26 mouse cellular contexts compared by ENCODE assay signal in genomic region chr17:80998958-80999357, GRCm38 (mm10). TPM values are rescaled to one million over a fixed set of nuclear protein-coding genes. Genes with fewer than 3 reads are reported as not detected.
DNase-seq lines count a peak whose midpoint lies in the region; ATAC-seq and TF ChIP-seq lines count a peak whose summit lies in the region.
"Had no signal": no experiment of that assay in that cellular context is flagged by ENCODE, and none has a peak within 500 bp of the region (broad histone marks: within the 10 kb centered on the region; RNA-seq: fewer than 3 reads in every experiment).

No protein-coding gene starts in this region.

- DNase-seq in hindbrain, embryonic 11.5 days (ENCODE audit: low spot score), result no peak
- DNase-seq in lung, postnatal 14 days, result no peak
- DNase-seq in midbrain, embryonic 11.5 days (ENCODE audit: low spot score, missing footprints), result no peak
- no peak for DNase-seq in midbrain, postnatal 0 days (ENCODE audit: low spot score)
- DNase-seq in skeletal muscle tissue, adult 2 months (ENCODE audit: low read depth, low spot score), result peak; percentile 1
- no peak for DNase-seq in testis, postnatal 14 days (ENCODE audit: low spot score)
- DNase-seq: adrenal gland, adult 8-10 months; adrenal gland, postnatal 25 days; cerebellum, adult 11-12 months; cerebellum, adult 8-10 months; cerebellum, postnatal 10 days; cerebellum, postnatal 36 days; gastrocnemius, postnatal 25 days; heart, adult 18-20 months; heart, postnatal 10 days; heart, postnatal 36 days had no signal

- H3K4me3 ChIP-seq in hindbrain, embryonic 13.5 days, result no peak overlapping the region
- no peak overlapping the region for H3K4me3 ChIP-seq in hindbrain, embryonic 11.5 days (ENCODE audit: low read depth, low read length)
- no peak overlapping the region for H3K4me3 ChIP-seq in lung, embryonic 15.5 days
- H3K4me3 ChIP-seq in midbrain, embryonic 11.5 days (ENCODE audit: low read depth, low read length), result no peak overlapping the region
- H3K4me3 ChIP-seq in midbrain, postnatal 0 days (ENCODE audit: low read depth, low read length), result no peak overlapping the region
- H3K4me3 ChIP-seq: forebrain, embryonic 10.5 days; forebrain, embryonic 13.5 days; heart, embryonic 12.5 days; heart, embryonic 15.5 days; hindbrain, embryonic 10.5 days; hindbrain, embryonic 15.5 days had no signal

- no peak for TF ChIP-seq CTCF in midbrain, postnatal 0 days (IDR thresholded peaks at IDR 0.05)

- H3K4me1 ChIP-seq in hindbrain, embryonic 13.5 days (replicated peaks), result peaks cover 12% of the 10 kb centered on the region; the same call in 1 of the 2 replicates
- no peaks in the 10 kb centered on the region for H3K4me1 ChIP-seq in hindbrain, embryonic 11.5 days (replicated peaks; ENCODE audit: control insufficient read depth, insufficient read depth, low read length)
- peaks cover 26% of the 10 kb centered on the region; the same call in 1 of the 2 replicates for H3K4me1 ChIP-seq in lung, embryonic 15.5 days
- no peaks in the 10 kb centered on the region for H3K4me1 ChIP-seq in midbrain, embryonic 11.5 days (ENCODE audit: control insufficient read depth, insufficient read depth, low read length)
- H3K4me1 ChIP-seq in midbrain, postnatal 0 days (ENCODE audit: insufficient read depth, low read length), result no peaks in the 10 kb centered on the region
- H3K4me1 ChIP-seq: forebrain, embryonic 13.5 days had no signal

- H3K36me3 ChIP-seq in hindbrain, embryonic 13.5 days, result peaks cover 9% of the 10 kb centered on the region
- H3K36me3 ChIP-seq in hindbrain, embryonic 11.5 days (ENCODE audit: control insufficient read depth, insufficient read depth, low read length), result no peaks in the 10 kb centered on the region
- no peaks in the 10 kb centered on the region; the same call in 1 of the 2 replicates for H3K36me3 ChIP-seq in lung, embryonic 15.5 days
- H3K36me3 ChIP-seq in midbrain, embryonic 11.5 days (ENCODE audit: control insufficient read depth, insufficient read depth, low read length), result 0 out of 2 replicates have a peak, but pooled peaks cover 2% of the 10 kb centered on the region
- H3K36me3 ChIP-seq in midbrain, postnatal 0 days (ENCODE audit: insufficient read depth, low read length), result no peaks in the 10 kb centered on the region
- H3K36me3 ChIP-seq: forebrain, embryonic 10.5 days; heart, embryonic 12.5 days; heart, embryonic 15.5 days; hindbrain, embryonic 10.5 days had no signal

- peak; percentile 24; the same call in 1 of the 2 replicates for ATAC-seq in hindbrain, embryonic 13.5 days (ENCODE audit: low FRiP score)
- no peak for ATAC-seq in hindbrain, embryonic 11.5 days (ENCODE audit: low FRiP score)
- ATAC-seq in lung, embryonic 15.5 days (ENCODE audit: borderline replicate concordance, extremely low read depth, low FRiP score, low TSS enrichment), result no peak
- ATAC-seq in midbrain, embryonic 11.5 days (ENCODE audit: low FRiP score), result 0 out of 2 replicates have a peak, but pooled peaks have one; percentile 61
- ATAC-seq in midbrain, postnatal 0 days (ENCODE audit: low FRiP score), result no peak
- ATAC-seq: activated CD4-positive, CD25-positive, alpha-beta regulatory T cell, adult 4 months; forebrain, embryonic 13.5 days; forebrain, embryonic 16.5 days had no signal

- no peaks in the 10 kb centered on the region for H3K27me3 ChIP-seq in hindbrain, embryonic 13.5 days
- H3K27me3 ChIP-seq in hindbrain, embryonic 11.5 days (ENCODE audit: control insufficient read depth, insufficient read depth, low read length), result no peaks in the 10 kb centered on the region
- H3K27me3 ChIP-seq in lung, embryonic 15.5 days, result no peaks in the 10 kb centered on the region
- H3K27me3 ChIP-seq in midbrain, embryonic 11.5 days (ENCODE audit: control insufficient read depth, insufficient read depth, low read length), result no peaks in the 10 kb centered on the region
- no peaks in the 10 kb centered on the region for H3K27me3 ChIP-seq in midbrain, postnatal 0 days (ENCODE audit: insufficient read depth, low read length)
- H3K27me3 ChIP-seq: forebrain, embryonic 13.5 days; heart, embryonic 12.5 days; heart, embryonic 15.5 days; hindbrain, embryonic 15.5 days had no signal

- no peaks in the 10 kb centered on the region for H3K9me3 ChIP-seq in hindbrain, embryonic 13.5 days
- H3K9me3 ChIP-seq in hindbrain, embryonic 11.5 days (ENCODE audit: control insufficient read depth, low read length), result no peaks in the 10 kb centered on the region
- H3K9me3 ChIP-seq in lung, embryonic 15.5 days, result no peaks in the 10 kb centered on the region
- H3K9me3 ChIP-seq in midbrain, embryonic 11.5 days (ENCODE audit: control insufficient read depth, low read length), result no peaks in the 10 kb centered on the region
- no peaks in the 10 kb centered on the region for H3K9me3 ChIP-seq in midbrain, postnatal 0 days (ENCODE audit: low read length)
- H3K9me3 ChIP-seq: forebrain, embryonic 13.5 days; heart, embryonic 12.5 days; heart, embryonic 15.5 days; hindbrain, embryonic 10.5 days; hindbrain, embryonic 15.5 days had no signal

- no peak overlapping the region for H3K9ac ChIP-seq in hindbrain, embryonic 13.5 days
- H3K9ac ChIP-seq in hindbrain, embryonic 11.5 days (ENCODE audit: low read depth, low read length), result no peak overlapping the region
- no peak overlapping the region for H3K9ac ChIP-seq in lung, embryonic 15.5 days
- no peak overlapping the region for H3K9ac ChIP-seq in midbrain, embryonic 11.5 days (ENCODE audit: low read length)
- H3K9ac ChIP-seq in midbrain, postnatal 0 days (replicated peaks; ENCODE audit: low read length, poor library complexity, severe bottlenecking), result no peak overlapping the region
- H3K9ac ChIP-seq: forebrain, embryonic 13.5 days; heart, embryonic 12.5 days; heart, embryonic 15.5 days; hindbrain, embryonic 15.5 days had no signal

- no peak overlapping the region for H3K27ac ChIP-seq in hindbrain, embryonic 13.5 days
- H3K27ac ChIP-seq in hindbrain, embryonic 11.5 days (ENCODE audit: low read depth, low read length), result no peak overlapping the region
- peak overlapping the region; percentile 48 for H3K27ac ChIP-seq in lung, embryonic 15.5 days
- no peak overlapping the region for H3K27ac ChIP-seq in midbrain, embryonic 11.5 days (ENCODE audit: low read depth, low read length)
- H3K27ac ChIP-seq in midbrain, postnatal 0 days (ENCODE audit: low read depth, low read length), result no peak overlapping the region
- H3K27ac ChIP-seq: forebrain, embryonic 10.5 days; forebrain, embryonic 13.5 days; heart, embryonic 15.5 days; hindbrain, embryonic 10.5 days; hindbrain, embryonic 15.5 days had no signal

- no peak overlapping the region for H3K4me2 ChIP-seq in hindbrain, embryonic 13.5 days
- no peak overlapping the region for H3K4me2 ChIP-seq in hindbrain, embryonic 11.5 days (replicated peaks; ENCODE audit: low read depth, low read length)
- H3K4me2 ChIP-seq in lung, embryonic 15.5 days, result no peak overlapping the region
- H3K4me2 ChIP-seq in midbrain, embryonic 11.5 days, result no peak overlapping the region
- no peak overlapping the region for H3K4me2 ChIP-seq in midbrain, postnatal 0 days (ENCODE audit: low read depth, low read length, poor library complexity, severe bottlenecking)
- H3K4me2 ChIP-seq: forebrain, embryonic 13.5 days; heart, embryonic 12.5 days; heart, embryonic 15.5 days; hindbrain, embryonic 15.5 days had no signal

- WGBS in hindbrain, embryonic 13.5 days, result 51% methylated on average over 6 of the region's 6 CpGs
- WGBS in hindbrain, embryonic 11.5 days, result 63% methylated on average over 6 of the region's 6 CpGs
- WGBS in lung, embryonic 15.5 days, result 41% methylated on average over 6 of the region's 6 CpGs
- WGBS in midbrain, embryonic 11.5 days, result 22% methylated on average over 6 of the region's 6 CpGs
- 12% methylated on average over 6 of the region's 6 CpGs for WGBS in midbrain, postnatal 0 days

RNA-seq across cellular contexts. Expression of gene Tmem178, which starts 54.5 kb away (rescaled TPM):
- 31.8 and 35.4 TPM in 2 replicates for polyA plus RNA-seq in hindbrain, embryonic 13.5 days (2015; fragmentation: Nextera tagmentation; extraction: Ambion mirVana)
- polyA plus RNA-seq in hindbrain, embryonic 11.5 days (2014; fragmentation: Nextera tagmentation; extraction: Ambion mirVana), result 17.0 and 19.8 TPM in 2 replicates
- polyA plus RNA-seq in lung, embryonic 15.5 days (2015; fragmentation: Nextera tagmentation; extraction: Ambion mirVana), result 16.1 and 16.5 TPM in 2 replicates
- 12.8 and 14.2 TPM in 2 replicates for polyA plus RNA-seq in midbrain, embryonic 11.5 days (2014; fragmentation: Nextera tagmentation; extraction: Ambion mirVana)
- 21.9 and 26.5 TPM in 2 replicates for total RNA-seq in midbrain, postnatal 0 days (2014; rRNA removed)
- 18.9 and 20.1 TPM in 2 replicates for polyA plus RNA-seq in midbrain, postnatal 0 days (2015; fragmentation: Nextera tagmentation; extraction: Ambion mirVana)
- polyA plus RNA-seq: activated CD4-positive, CD25-positive, alpha-beta regulatory T cell, adult 4 months had no signal

Comparison
In these comparisons a context has a peak if more than half of its experiments do, and no peak if none do; other contexts are left out.
1. ATAC-seq: peak in hindbrain, embryonic 13.5 days (single experiment) and midbrain, embryonic 11.5 days (single experiment); none in hindbrain, embryonic 11.5 days (single experiment), lung, embryonic 15.5 days (single experiment) and midbrain, postnatal 0 days (single experiment).